Mouse (Mus musculus) forelimb bud, embryonic 11.5 days (tissue): Measurements from ENCODE around the gene Caprin2.
"Not testable (repeated sequence)": the region's sequence is repeated elsewhere in the genome, so short reads cannot be mapped to it uniquely, and the experiment has no call there.

ENCODE experiments used
- DNase-seq: peaks from one replicate; pipeline ENCODE4 v3.0.0-alpha.2; 2012; ENCODE audit warnings: low read depth, low spot score

Caprin2 gene

DNA sequence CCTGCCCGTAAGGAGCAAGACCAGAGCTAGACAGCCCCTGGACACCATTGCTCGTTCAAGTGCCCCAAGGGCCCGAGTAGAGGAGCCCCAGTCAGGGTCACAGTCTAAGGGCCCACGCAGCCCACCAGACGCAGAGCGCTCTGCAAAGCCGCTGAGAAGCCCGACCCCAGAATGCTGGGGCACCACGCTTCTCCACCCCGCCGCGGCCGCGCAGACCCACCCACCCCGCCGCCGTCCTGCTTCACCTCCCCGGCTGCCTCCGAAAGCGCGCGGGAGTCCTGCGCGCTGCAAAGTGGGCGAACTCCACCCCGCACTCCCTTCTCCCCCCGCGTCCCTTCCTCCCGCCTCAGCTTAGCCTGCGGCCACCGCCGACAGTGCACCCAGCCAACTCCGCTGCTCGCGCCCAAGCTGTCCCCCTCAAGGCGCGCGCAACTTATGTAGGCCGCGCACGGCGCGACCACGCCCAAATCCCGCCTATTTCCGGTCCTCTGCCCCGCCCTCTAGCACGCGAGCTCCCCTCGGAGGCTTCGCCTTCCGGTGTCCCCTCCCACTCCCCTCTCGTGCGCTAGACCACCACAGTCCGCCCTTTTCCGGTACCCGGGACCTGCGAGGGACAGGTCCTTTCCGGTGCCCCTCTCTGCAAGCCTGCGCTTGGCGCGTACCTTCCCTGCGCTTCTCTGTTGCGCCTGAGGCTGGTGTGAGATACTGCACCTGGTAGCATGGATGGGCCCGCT, at the start of gene Caprin2:
TSS of gene Caprin2 (minus strand) at position 465 of the 734 bp plus-strand sequence.
- DNase-seq = peak; percentile 97

GRCm38 (mm10) chr6:148944767-148945508, 48.9 kb upstream of the Caprin2 start:
- peak; percentile 67 for DNase-seq

- peak; percentile 28 for DNase-seq
Observed at GRCm38 (mm10) chr6:148944344-148944766, 48.3 kb upstream of the Caprin2 start.

GRCm38 (mm10) chr6:148943695-148944094, 47.7 kb upstream of the Caprin2 start:
- no peak for DNase-seq

DNA sequence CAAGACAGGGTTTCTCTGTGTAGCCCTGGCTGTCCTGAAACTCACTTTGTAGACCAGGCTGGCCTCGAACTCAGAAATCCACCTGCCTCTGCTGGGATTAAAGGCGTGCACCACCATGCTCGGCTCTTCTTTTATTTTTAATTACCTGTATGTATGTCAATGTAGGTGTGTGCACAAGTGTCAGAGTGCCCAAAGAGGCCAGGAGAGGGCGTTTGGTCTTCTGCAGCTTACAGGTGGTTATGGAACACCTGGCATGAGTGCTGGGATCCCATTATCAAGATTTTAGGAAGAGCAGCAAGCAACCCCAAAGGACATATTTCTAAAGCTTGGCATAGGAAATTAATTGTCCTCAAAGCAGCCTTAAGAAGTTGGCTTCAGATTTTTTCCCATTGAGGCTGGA, 46.4 kb upstream of the Caprin2 start:
- no peak for DNase-seq

DNA sequence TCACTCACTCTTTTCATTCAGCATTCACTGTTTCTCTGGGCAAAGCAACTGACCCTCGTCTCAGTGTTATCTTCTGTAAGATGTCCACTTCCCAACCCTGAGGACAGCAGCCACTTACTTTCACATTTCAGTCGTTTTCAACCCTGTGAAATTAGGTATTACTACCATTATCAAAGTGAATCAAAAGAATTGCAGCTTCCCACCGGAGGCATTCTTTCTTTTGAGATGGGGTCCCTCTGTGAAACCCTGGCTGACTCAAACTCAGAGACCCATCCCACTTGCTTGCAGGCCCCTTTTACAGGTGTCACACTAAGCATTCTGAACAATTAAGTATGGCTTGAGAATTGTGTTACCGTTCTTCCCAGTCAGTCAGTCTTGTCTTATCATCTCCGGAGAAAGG, 45.8 kb upstream of the Caprin2 start:
- DNase-seq = no peak

DNA sequence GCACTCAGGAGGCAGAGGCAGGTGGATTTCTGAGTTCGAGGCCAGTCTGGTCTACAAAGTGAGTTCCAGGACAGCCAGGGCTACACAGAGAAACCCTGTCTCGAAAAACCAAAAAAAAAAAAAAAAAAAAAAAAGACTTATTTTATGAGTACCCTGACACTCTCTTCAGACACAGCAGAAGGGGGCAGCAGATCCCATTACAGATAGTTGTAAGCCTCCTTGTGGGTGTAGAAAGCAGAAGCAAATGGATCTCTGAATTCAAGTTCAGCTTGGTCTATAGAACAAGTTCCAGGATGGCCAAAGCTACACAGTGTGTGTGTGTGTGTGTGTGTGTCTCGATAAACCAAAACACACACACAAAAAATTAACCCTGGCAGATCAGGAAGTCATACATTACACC, 44.3 kb upstream of the Caprin2 start:
- not testable (repeated sequence) for DNase-seq

- no peak for DNase-seq
Observed at GRCm38 (mm10) chr6:148937693-148938092, 41.7 kb upstream of the Caprin2 start.

DNA sequence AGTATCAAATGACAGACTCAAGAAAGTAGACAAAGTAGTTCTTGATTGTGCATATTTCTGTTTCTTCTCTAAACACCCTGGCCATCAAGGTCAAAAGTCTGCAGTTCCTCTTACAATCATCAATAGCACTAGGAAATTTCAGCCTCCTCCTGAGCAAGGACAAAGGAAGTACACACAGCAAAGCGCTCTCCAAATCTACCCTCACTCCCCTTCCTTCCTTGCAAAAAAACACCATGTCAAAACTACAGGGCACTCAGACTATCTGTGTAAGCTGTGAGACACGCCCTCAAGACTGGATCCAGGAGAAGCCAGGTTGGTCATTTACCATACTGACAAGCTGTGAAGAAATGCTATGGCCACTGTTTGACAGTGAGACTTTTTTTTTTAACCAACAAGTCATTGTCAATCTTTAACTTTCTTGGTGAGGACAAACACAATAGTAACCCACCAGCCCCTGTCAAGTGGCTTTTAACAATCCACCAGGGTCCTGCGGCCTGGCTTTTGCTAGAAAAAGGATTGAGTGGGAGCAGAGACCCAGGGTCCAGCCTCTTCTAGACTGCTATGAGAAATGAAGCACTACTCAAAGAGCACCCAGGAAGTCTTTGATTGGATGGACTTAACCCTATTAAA, 39.0 kb upstream of the Caprin2 start:
- DNase-seq = no peak

GRCm38 (mm10) chr6:148931281-148931680, 35.2 kb upstream of the Caprin2 start:
- DNase-seq = no peak

DNA sequence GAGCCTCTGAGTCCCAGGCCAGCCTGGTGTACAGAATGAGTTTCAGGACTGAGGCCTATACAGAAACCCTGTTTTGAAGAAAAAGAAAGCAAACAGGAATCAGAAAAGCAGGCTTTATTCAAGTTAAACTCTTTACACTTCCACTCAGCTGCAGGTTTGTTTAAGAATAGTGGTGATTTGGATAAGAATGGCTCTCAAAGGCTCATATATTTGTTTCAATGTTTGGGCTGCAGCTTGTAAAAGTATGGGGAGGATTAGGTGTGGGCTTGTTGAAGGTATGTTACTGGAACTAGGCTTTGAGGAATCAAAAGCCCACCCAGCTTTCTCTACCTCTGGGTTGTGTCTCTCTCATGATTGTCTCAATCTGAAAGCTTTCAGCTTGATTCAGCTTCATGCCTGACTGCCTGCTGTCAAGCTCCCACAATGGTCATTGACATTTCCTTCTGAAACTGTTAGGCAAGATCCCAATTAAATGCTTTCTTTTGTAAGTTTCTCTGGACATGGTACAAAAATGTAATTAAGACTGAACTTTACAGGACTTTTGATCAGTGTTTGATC, 22.9 kb upstream of the Caprin2 start:
- DNase-seq = no peak

- no peak for DNase-seq
Observed at GRCm38 (mm10) chr6:148917672-148918071, 21.6 kb upstream of the Caprin2 start.

DNA sequence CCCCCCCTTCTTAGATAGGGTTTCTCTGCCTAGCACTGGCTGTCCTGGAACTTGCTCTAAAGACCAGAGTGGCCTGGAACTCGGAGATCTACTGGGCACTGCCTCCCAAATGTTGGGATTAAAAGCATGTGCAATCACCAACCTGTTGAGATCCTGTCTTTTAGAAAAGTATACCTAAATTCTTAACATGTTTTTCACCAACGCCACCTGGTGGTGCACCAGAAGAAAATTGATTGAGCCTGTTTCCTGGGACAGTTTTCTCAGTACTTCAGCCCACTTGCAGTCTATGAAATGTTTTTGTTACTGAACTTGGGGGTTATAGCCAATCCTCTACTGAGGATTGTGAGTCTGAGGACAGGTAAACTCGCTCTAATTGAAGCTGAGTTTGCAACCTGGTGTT, 20.8 kb upstream of the Caprin2 start:
- DNase-seq = no peak

- peak; percentile 74 for DNase-seq
Observed at GRCm38 (mm10) chr6:148913938-148914337, 17.9 kb upstream of the Caprin2 start.

DNA sequence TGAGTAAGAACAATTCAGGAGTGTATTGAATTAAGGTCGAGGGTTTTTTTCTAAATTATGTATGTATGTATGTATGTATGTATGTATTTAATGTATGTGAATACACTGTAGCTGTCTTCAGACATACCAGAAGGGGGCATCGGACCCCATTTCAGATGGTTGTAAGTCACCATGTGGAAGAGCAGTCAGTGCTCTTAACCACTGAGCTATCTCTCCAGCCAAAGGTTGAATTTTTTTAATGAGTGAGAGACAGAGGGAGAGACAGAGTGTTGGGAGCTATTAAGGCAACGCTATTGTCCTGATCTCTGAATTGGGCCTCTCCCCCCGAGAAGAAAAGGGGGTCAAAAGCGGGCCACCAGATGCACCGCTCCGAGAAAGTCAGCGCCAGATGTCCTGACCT, 15.9 kb upstream of the Caprin2 start:
- not testable (repeated sequence) for DNase-seq

- no peak for DNase-seq
Observed at GRCm38 (mm10) chr6:148906958-148907357, 10.9 kb upstream of the Caprin2 start.

DNA sequence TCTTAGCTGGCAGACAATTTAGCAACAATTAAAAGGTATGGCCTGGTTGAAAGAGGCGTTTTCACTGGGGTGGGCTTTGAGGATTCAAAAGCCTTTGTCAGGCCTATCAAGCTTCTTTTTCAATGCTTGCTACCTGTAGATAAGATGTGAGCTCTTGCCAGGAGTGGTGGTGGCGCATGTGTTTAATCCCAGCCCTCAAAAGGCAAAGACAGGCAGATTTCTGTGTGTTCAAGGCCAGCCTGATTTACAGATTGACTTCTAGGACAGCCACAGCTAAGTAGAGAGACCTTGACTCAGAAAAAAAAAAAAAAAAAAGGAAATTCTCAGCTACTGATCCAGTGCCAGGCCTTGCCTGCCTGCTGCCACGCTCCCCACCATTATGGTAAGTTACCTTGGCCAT, 6.7 kb upstream of the Caprin2 start:
- no peak for DNase-seq

GRCm38 (mm10) chr6:148896507-148896851, 442 bp upstream of the Caprin2 start:
- no peak for DNase-seq

GRCm38 (mm10) chr6:148894888-148895772, 907 bp downstream of the Caprin2 start:
- no peak for DNase-seq

- DNase-seq = no peak
Observed at GRCm38 (mm10) chr6:148873911-148874310, 22.1 kb downstream of the Caprin2 start.

- no peak for DNase-seq
Observed at GRCm38 (mm10) chr6:148845629-148846028, 50.4 kb downstream of the Caprin2 start.
